Mouse (Mus musculus) neural tube, embryonic 15.5 days (tissue): ENCODE data around the gene Ergic2. TPM values are rescaled to one million over a fixed set of nuclear protein-coding genes. Genes with fewer than 3 reads are reported as not detected.

Experiments used
- ATAC-seq: fragments of 200-750 bp; cut with Nextera tagmentation; 2 replicates; pipeline ENCODE4 v1.8.0; 2017; ENCODE audit warnings: mild to moderate bottlenecking, moderate TSS enrichment, moderate library complexity; ENCODE audit not compliant: low FRiP score
- H3K27ac ChIP-seq: fragments of 300-500 bp; sonication (generic); replicated peaks from 2 replicates; pipeline ENCODE4 v1.5.1; 2015; ENCODE audit warnings: mild to moderate bottlenecking, inconsistent platforms
- H3K27me3 ChIP-seq: fragments of 300-500 bp; sonication (generic); replicated peaks from 2 replicates; pipeline ENCODE4 v1.6.1; 2015; ENCODE audit warnings: inconsistent platforms
- H3K36me3 ChIP-seq: fragments of 300-500 bp; sonication (generic); 2 replicates; pipeline ENCODE4 v1.6.1; 2015; ENCODE audit warnings: inconsistent platforms
- H3K4me1 ChIP-seq: fragments of 300-500 bp; sonication (generic); 2 replicates; pipeline ENCODE4 v1.6.1; 2015; ENCODE audit warnings: inconsistent platforms
- H3K4me2 ChIP-seq: fragments of 300-500 bp; sonication (generic); 2 replicates; pipeline ENCODE4 v1.6.1; 2015; ENCODE audit warnings: inconsistent platforms, mild to moderate bottlenecking, moderate library complexity
- H3K4me3 ChIP-seq: fragments of 300-500 bp; sonication (generic); replicated peaks from 2 replicates; pipeline ENCODE4 v1.5.1; 2015; ENCODE audit warnings: mild to moderate bottlenecking, inconsistent platforms
- H3K9ac ChIP-seq: fragments of 300-500 bp; sonication (generic); replicated peaks from 2 replicates; pipeline ENCODE4 v1.6.1; 2015; ENCODE audit warnings: mild to moderate bottlenecking, inconsistent platforms
- H3K9me3 ChIP-seq: fragments of 300-500 bp; sonication (generic); replicated peaks from 2 replicates; pipeline ENCODE4 v1.6.1; 2016; ENCODE audit warnings: inconsistent platforms
- WGBS: fragments of 180-500 bp; shearing (Covaris S2); methylation state at CpG from one replicate; pipeline ENCODE4 v1.1.7; 2015; ENCODE audit warnings: mixed read lengths; 5-methylcytosine and 5-hydroxymethylcytosine counted together
- polyA plus RNA-seq: library from polyadenylated mRNA; unstranded; fragments of >200 nt; fragmentation: Nextera tagmentation; extraction: Ambion mirVana; gene quantifications from 2 replicates; pipeline ENCODE4 v1.2.1, GENCODE M21; 2015

Ergic2 gene
- 221 and 231 TPM in 2 replicates for polyA plus RNA-seq

GRCm38 (mm10) chr6:148211897-148212680 is at the start of gene Ergic2:
Gene Ergic2, minus strand, starts transcription at chr6:148212374.
- H3K36me3 ChIP-seq = no peaks in the 10 kb centered on the region
- peak within 1 kb of the TSS; percentile 74 for H3K4me2 ChIP-seq
- peak; percentile 98 for ATAC-seq
- peaks cover 32% of the 10 kb centered on the region for H3K4me1 ChIP-seq
- no peaks in the 10 kb centered on the region for H3K9me3 ChIP-seq
- no peaks in the 10 kb centered on the region for H3K27me3 ChIP-seq
- peak within 1 kb of the TSS; percentile 88 for H3K9ac ChIP-seq
- H3K4me3 ChIP-seq = peak within 1 kb of the TSS; percentile 75
- peak within 1 kb of the TSS; percentile 90 for H3K27ac ChIP-seq
- under 1% methylated on average over 61 of the region's 61 CpGs for WGBS

- no peak for ATAC-seq
- no peaks in the 10 kb centered on the region for H3K27me3 ChIP-seq
- 86% methylated on average over 6 of the region's 6 CpGs for WGBS
- H3K27ac ChIP-seq = peak overlapping the region; percentile 46
- no peaks in the 10 kb centered on the region for H3K36me3 ChIP-seq
- no peak overlapping the region for H3K4me3 ChIP-seq
- H3K9me3 ChIP-seq = no peaks in the 10 kb centered on the region
- H3K9ac ChIP-seq = no peak overlapping the region
- H3K4me2 ChIP-seq = no peak overlapping the region
- H3K4me1 ChIP-seq = peaks cover 5% of the 10 kb centered on the region; the same call in 1 of the 2 replicates
Observed at GRCm38 (mm10) chr6:148260729-148261101, 48.5 kb upstream of the Ergic2 start.

- Histone ChIP-seq H3K9me3 (no peaks in the 10 kb centered on the region), H3K36me3 (no peaks in the 10 kb centered on the region), H3K4me1 (peaks cover 5% of the 10 kb centered on the region; the same call in 1 of the 2 replicates), H3K4me2 (no peak overlapping the region), H3K4me3 (no peak overlapping the region), H3K27me3 (no peaks in the 10 kb centered on the region), H3K27ac (peak overlapping the region; percentile 46), H3K9ac (no peak overlapping the region)
- no peak; the same call in 1 of the 2 replicates for ATAC-seq
- 42% methylated on average over 4 of the region's 4 CpGs for WGBS
Observed at GRCm38 (mm10) chr6:148259979-148260728, 48.0 kb upstream of the Ergic2 start.

GRCm38 (mm10) chr6:148259074-148259473 is 46.9 kb upstream of the Ergic2 start:
- Histone ChIP-seq H3K27me3 (no peaks in the 10 kb centered on the region), H3K4me3 (no peak overlapping the region), H3K9ac (no peak overlapping the region), H3K36me3 (no peaks in the 10 kb centered on the region), H3K27ac (no peak overlapping the region), H3K9me3 (no peaks in the 10 kb centered on the region), H3K4me2 (no peak overlapping the region), H3K4me1 (peaks cover 5% of the 10 kb centered on the region; the same call in 1 of the 2 replicates)
- no peak; the same call in 1 of the 2 replicates for ATAC-seq
- WGBS = 87% methylated on average over 8 of the region's 8 CpGs

GRCm38 (mm10) chr6:148257805-148258204 is 45.6 kb upstream of the Ergic2 start:
- no peak overlapping the region for H3K9ac ChIP-seq
- peaks cover 10% of the 10 kb centered on the region; the same call in 1 of the 2 replicates for H3K4me1 ChIP-seq
- no peak for ATAC-seq
- no peak overlapping the region for H3K4me2 ChIP-seq
- no peak overlapping the region for H3K4me3 ChIP-seq
- no peaks in the 10 kb centered on the region for H3K9me3 ChIP-seq
- H3K36me3 ChIP-seq = no peaks in the 10 kb centered on the region
- no peak overlapping the region for H3K27ac ChIP-seq
- 92% methylated on average over 2 of the region's 2 CpGs for WGBS
- H3K27me3 ChIP-seq = no peaks in the 10 kb centered on the region

- Histone ChIP-seq H3K27me3 (no peaks in the 10 kb centered on the region), H3K4me2 (no peak overlapping the region), H3K36me3 (no peaks in the 10 kb centered on the region), H3K4me1 (peaks cover 18% of the 10 kb centered on the region), H3K9ac (no peak overlapping the region), H3K27ac (no peak overlapping the region), H3K4me3 (no peak overlapping the region), H3K9me3 (no peaks in the 10 kb centered on the region)
- no peak for ATAC-seq
- 88% methylated on average over 3 of the region's 3 CpGs for WGBS
Observed at GRCm38 (mm10) chr6:148256109-148256508, 43.9 kb upstream of the Ergic2 start.

- Histone ChIP-seq H3K9ac (no peak overlapping the region), H3K4me3 (no peak overlapping the region), H3K27me3 (no peaks in the 10 kb centered on the region), H3K36me3 (no peaks in the 10 kb centered on the region), H3K4me2 (no peak overlapping the region), H3K4me1 (peaks cover 18% of the 10 kb centered on the region), H3K27ac (no peak overlapping the region), H3K9me3 (no peaks in the 10 kb centered on the region)
- ATAC-seq = no peak
- WGBS = 31% methylated on average over 1 of the region's 1 CpGs
Observed at GRCm38 (mm10) chr6:148255395-148256053, 43.4 kb upstream of the Ergic2 start.

- peaks cover 17% of the 10 kb centered on the region for H3K4me1 ChIP-seq
- 73% methylated on average over 3 of the region's 3 CpGs for WGBS
- peaks cover 15% of the 10 kb centered on the region for H3K36me3 ChIP-seq
- no peaks in the 10 kb centered on the region for H3K9me3 ChIP-seq
- H3K9ac ChIP-seq = no peak overlapping the region
- H3K27ac ChIP-seq = no peak overlapping the region
- ATAC-seq = 0 out of 2 replicates have a peak, but pooled peaks have one; percentile 10
- H3K27me3 ChIP-seq = no peaks in the 10 kb centered on the region
- H3K4me3 ChIP-seq = no peak overlapping the region
- no peak overlapping the region for H3K4me2 ChIP-seq
Observed at GRCm38 (mm10) chr6:148249221-148249620, 37.0 kb upstream of the Ergic2 start.

- H3K9ac ChIP-seq = no peak overlapping the region
- no peak overlapping the region for H3K4me2 ChIP-seq
- H3K4me1 ChIP-seq = peaks cover 17% of the 10 kb centered on the region
- H3K9me3 ChIP-seq = no peaks in the 10 kb centered on the region
- no peaks in the 10 kb centered on the region for H3K27me3 ChIP-seq
- peak; percentile 54; the same call in 1 of the 2 replicates for ATAC-seq
- 35% methylated on average over 2 of the region's 2 CpGs for WGBS
- no peak overlapping the region for H3K27ac ChIP-seq
- H3K36me3 ChIP-seq = peaks cover 15% of the 10 kb centered on the region
- no peak overlapping the region for H3K4me3 ChIP-seq
Observed at GRCm38 (mm10) chr6:148248625-148249024, 36.5 kb upstream of the Ergic2 start.

- no peak for ATAC-seq
- Histone ChIP-seq H3K9me3 (no peaks in the 10 kb centered on the region), H3K36me3 (peaks cover 17% of the 10 kb centered on the region), H3K4me2 (no peak overlapping the region), H3K4me3 (no peak overlapping the region), H3K9ac (no peak overlapping the region), H3K4me1 (peaks cover 4% of the 10 kb centered on the region), H3K27me3 (no peaks in the 10 kb centered on the region), H3K27ac (no peak overlapping the region)
- 85% methylated on average over 7 of the region's 7 CpGs for WGBS
Observed at GRCm38 (mm10) chr6:148246544-148246943, 34.4 kb upstream of the Ergic2 start.

- H3K4me1 ChIP-seq = peaks cover 4% of the 10 kb centered on the region
- 100% methylated on average over 1 of the region's 1 CpGs for WGBS
- H3K36me3 ChIP-seq = peaks cover 17% of the 10 kb centered on the region
- no peak overlapping the region for H3K27ac ChIP-seq
- H3K27me3 ChIP-seq = no peaks in the 10 kb centered on the region
- ATAC-seq = no peak
- no peaks in the 10 kb centered on the region for H3K9me3 ChIP-seq
- H3K4me2 ChIP-seq = no peak overlapping the region
- no peak overlapping the region for H3K9ac ChIP-seq
- H3K4me3 ChIP-seq = no peak overlapping the region
Observed at GRCm38 (mm10) chr6:148244836-148245235, 32.7 kb upstream of the Ergic2 start.
